Mouse (Mus musculus) telencephalon, adult 2 months (tissue): Measurements from ENCODE around the gene Ttc19.
"Not testable (repeated sequence)": the region's sequence is repeated elsewhere in the genome, so short reads cannot be mapped to it uniquely, and the experiment has no call there.

Experiments used
- DNase-seq: peaks from one replicate; pipeline ENCODE4 v3.0.0-alpha.2; 2011; ENCODE audit warnings: low read depth, low spot score

Ttc19 gene

GRCm38 (mm10) chr11:62284020-62284419, 2.7 kb downstream of the Ttc19 start:
- DNase-seq: not testable (repeated sequence)

DNA sequence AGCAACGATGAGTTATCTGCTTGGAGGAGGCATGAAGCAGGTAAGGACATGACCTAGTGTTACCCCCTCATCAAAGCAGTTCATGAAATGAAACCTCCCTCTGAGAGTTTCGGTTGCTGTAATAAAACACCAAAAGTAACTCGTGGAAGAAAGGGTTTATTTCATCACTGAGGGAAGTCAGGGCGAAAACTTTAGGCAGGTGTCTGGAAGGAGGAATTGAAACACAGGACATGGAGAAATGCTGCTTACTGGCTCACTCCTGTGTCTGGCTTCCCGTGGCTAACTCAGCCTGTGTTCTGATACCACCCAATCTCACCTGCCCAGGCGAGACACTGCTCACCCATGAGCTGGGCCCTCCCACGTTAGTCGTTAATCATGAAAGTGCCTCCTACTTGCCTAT, 3.7 kb downstream of the Ttc19 start:
- DNase-seq: no peak

- DNase-seq: no peak
These were observed 6.4 kb downstream of the Ttc19 start for GRCm38 (mm10) chr11:62287700-62288099.

DNA sequence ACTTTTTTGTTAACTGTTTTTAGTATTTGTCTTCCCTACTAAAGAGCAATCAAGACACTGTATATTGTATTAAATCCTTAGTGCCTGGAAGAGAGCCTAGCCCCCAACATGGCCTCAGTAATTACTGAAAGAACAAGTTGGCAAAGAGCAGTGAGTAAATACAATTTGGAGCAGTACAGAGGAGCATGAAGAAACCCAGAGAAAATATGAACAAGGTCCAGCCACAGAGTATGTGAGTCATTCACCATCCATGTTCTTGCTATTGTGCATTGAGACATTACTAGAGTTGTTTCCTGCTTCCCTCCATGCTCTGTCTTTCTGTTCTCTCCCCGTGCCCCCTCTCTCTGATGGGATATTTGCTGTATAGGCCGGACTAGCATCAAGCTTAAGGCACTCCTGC, 12.8 kb downstream of the Ttc19 start:
- no peak for DNase-seq

- DNase-seq: no peak
These were observed 17.6 kb downstream of the Ttc19 start for GRCm38 (mm10) chr11:62298883-62299282.

- peak; percentile 85 for DNase-seq
These were observed 24.6 kb downstream of the Ttc19 start for GRCm38 (mm10) chr11:62305866-62306265.

DNA sequence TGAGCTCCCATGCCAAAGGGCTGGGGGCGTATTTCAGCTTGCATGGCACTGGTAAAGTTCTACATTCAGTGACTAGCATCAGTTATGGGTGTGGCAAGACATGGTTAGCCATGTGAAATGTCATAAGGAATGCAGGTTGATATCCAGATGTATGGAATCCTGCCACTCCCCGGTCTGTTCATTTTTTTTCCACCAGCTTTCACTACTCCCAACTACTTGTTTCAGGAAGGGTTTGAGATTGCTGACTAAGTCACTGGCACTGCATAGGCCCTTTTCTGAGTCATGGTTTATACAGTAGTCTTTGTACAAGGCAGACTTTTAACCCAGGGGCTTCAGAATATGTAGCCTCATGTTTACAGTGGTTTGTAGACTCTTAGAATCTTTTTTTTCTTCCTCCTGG, 28.0 kb downstream of the Ttc19 start:
- no peak for DNase-seq

GRCm38 (mm10) chr11:62314984-62315383, 33.7 kb downstream of the Ttc19 start:
- DNase-seq: no peak

DNA sequence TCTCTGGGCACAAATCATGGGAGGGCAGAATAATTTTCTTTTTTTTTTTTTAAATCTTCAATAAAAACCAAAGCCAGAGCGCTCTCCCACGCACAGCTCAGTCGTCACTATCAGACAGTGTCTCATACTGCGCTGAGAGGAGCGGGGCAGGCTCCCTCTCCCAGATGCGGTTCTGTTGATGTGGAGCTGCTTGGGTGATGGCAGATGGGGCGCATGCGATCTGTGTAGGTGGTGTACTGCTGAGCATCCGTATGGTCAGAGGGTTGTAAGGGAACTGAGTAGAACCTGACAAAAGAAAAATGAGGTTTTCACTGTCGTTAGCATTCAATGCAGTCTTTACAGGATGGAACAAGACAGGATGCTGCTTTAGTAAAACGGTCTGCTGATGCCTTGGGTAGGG, 36.5 kb downstream of the Ttc19 start:
- peak; percentile 85 for DNase-seq

- DNase-seq: no peak
These were observed 38.8 kb downstream of the Ttc19 start for GRCm38 (mm10) chr11:62320097-62320496.

GRCm38 (mm10) chr11:62323659-62324058, 42.4 kb downstream of the Ttc19 start:
- no peak for DNase-seq

GRCm38 (mm10) chr11:62331141-62331540, 49.9 kb downstream of the Ttc19 start:
- no peak for DNase-seq

DNA sequence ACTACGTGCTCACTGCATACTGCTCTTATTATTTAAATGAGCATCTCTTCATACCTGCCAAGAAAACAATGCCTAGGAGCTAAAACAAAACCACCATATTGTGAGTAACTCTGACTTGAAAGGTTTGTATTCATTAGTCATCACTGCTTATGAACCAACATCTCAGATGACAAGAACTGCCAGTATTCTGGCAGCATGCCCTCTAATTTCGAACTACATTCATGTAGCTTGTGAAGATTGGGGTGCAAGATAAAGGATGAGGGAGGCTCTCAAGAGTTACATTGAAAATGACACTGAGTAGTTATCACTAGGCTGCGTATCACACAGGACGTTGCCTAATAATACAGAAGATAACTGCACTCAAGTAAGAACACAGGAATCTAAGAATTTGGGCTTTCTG, 51.0 kb downstream of the Ttc19 start:
- no peak for DNase-seq

- DNase-seq: no peak
These were observed 61.7 kb downstream of the Ttc19 start for GRCm38 (mm10) chr11:62343002-62343401.

DNA sequence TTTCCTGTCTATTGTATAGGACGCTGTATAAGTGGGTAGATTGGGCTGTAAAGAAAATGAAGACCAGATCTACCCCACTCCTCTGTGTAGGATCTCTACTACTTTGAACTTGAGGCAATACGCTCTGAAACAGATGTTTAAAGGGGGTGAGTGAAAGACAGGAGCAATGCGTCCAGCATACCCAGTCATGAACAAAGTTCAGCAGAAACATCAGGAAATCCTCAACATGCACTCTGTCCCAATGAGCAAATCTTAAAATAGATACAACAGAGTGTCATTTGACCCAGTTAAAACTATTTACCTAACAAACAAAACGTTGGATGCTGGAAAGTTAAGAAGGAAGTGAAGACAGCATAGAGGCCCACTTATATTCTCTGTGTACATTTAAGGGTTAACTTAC, 70.7 kb downstream of the Ttc19 start:
- DNase-seq: no peak

DNA sequence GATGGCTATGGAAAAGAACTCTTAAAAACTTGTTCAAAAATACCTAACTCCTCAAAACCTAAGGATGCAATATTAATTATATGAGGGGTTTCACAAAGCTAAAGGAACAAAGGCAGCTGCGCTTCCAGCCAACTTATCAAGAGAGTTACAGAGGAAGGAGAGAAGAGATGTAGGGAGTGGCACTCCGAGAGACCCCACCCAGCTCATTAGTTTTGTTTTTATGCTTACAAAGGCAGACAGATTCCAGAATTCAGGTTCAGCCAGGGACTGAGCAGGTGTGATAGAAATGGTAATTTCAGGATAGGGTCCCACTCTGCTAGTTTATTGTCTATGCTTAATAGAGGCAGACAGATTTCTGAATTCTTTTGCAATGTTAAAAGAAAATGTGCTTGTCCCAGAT, 73.9 kb downstream of the Ttc19 start:
- no peak for DNase-seq

DNA sequence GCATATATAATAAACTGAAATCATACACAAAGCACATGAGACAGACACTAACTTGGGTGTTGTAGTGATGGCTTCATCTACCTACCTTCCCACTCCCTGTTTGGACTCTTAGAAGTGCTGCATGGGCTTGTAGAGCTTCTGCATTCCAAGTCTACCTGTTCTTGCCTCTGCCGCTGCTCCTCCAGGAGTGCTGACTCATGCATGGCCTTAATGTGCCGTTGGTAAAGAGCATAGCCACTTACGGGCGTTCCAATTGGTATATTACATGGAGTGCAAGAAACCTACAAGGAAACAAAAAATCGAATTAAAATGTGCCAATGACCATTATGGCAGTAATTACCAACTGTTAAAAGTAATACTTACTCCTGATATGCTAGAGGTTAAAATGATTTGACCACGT, 85.6 kb downstream of the Ttc19 start:
- DNase-seq: no peak

- DNase-seq: no peak
These were observed 88.7 kb downstream of the Ttc19 start for GRCm38 (mm10) chr11:62369924-62370323.

DNA sequence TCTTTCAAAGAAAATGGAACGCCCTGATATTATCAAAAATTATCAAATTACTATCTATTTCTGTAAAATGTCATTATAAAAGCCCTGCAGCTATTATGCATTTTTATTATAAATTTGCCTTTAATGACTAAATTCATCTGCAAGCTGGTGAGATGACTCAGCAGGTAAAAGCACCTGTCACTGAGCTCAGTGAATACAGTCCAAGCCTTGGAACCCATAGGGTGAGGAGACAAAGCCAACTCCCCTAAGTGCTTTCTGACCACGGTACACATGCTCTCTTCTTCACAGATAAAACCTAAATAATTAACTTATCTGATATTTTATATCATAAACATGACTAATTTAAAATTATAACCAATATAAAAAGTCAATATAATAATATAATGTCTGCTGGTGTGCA, 90.5 kb downstream of the Ttc19 start:
- DNase-seq: no peak

DNA sequence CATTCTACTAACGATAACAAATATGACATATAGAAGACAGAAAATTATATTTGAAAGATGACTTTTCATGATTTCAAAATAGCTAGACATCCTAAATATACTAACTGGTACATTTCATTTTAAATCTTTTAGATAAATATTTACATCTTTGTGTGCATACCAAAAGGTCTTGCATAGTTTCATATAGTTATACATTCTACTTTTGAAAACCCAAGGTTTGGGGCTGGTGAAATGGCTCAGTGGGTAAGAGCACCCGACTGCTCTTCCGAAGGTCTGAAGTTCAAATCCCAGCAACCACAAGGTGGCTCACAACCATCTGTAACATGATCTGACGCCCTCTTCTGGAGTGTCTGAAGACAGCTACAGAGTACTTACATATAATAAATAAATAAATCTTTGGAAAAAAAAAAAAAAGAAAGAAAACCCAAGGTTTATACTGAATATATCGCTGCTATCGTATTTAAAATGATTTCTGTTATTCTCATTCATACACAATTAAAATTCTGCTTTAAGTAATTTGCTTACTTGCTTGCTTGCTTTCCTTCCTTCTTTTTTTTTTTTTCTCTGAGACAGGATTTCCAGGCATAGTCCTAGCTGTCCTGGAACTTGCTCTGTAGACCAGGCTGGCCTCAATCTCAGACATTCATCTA, 96.1 kb downstream of the Ttc19 start:
- DNase-seq: not testable (repeated sequence)
